Mouse (Mus musculus) liver, embryonic 13.5 days (tissue): ENCODE measurements around the gene A430005L14Rik. TPM values are rescaled to one million over a fixed set of nuclear protein-coding genes. Genes with fewer than 3 reads are reported as not detected.

Source experiments
- polyA plus RNA-seq: library from polyadenylated mRNA; unstranded; fragments of >200 nt; fragmentation: Nextera tagmentation; extraction: Ambion mirVana; gene quantifications from 2 replicates; pipeline ENCODE4 v1.2.1, GENCODE M21; 2015

Gene A430005L14Rik
- polyA plus RNA-seq, 1 experiment from 2014 or later, result 67.8 TPM

Other genes starting within 250 kb of the A430005L14Rik start
- 11.0 and 11.1 TPM in 2 replicates for gene Dffb, start 17.9 kb downstream of the A430005L14Rik start, polyA plus RNA-seq
- gene Cep104, start 18.0 kb downstream of the A430005L14Rik start, polyA plus RNA-seq, result 6.3 and 8.7 TPM in 2 replicates
- 19.1 and 20.3 TPM in 2 replicates for gene Lrrc47, start 54.5 kb downstream of the A430005L14Rik start, polyA plus RNA-seq
- 327 and 398 TPM in 2 replicates for gene Smim1, start 69.0 kb downstream of the A430005L14Rik start, polyA plus RNA-seq
- 0.07 TPM in 1 of 2 replicates, not detected in the other for gene Ccdc27, start 85.4 kb downstream of the A430005L14Rik start, polyA plus RNA-seq
- gene Trp73, start 183.0 kb downstream of the A430005L14Rik start, polyA plus RNA-seq, result 0.17 TPM in 1 of 2 replicates, not detected in the other
- 26.9 and 29.9 TPM in 2 replicates for gene Wrap73, start 185.1 kb downstream of the A430005L14Rik start, polyA plus RNA-seq
- 138 and 145 TPM in 2 replicates for gene Tprgl, start 203.4 kb downstream of the A430005L14Rik start, polyA plus RNA-seq
- gene Megf6, start 213.5 kb downstream of the A430005L14Rik start, polyA plus RNA-seq, result 1.5 and 1.6 TPM in 2 replicates